Comparison of ENCODE assay signal across 8 mouse cellular contexts in the genomic region with DNA sequence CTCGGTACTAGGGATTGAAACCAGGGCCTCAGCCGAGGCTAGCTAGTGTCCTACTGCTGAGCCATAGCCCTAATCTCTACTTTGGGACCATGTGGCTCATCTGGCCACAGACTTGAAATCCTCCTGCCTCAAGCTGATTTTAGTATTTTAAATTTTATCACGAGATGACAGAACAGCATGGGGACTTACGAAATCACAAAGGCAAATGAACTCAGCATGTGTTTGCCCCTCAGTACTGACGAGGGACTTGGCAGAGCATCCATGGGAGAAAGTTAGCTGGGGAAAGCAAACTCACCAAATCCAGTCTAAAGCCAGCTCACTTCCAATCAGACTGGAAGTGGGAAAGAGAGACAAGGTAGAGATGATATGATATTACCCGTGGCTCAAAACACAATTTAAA. TPM values are rescaled to one million over a fixed set of nuclear protein-coding genes. Genes with fewer than 3 reads are reported as not detected.
"Had no signal": no experiment of that assay in that cellular context is flagged by ENCODE, and none has a peak within 500 bp of the region (broad histone marks: within the 10 kb centered on the region; RNA-seq: fewer than 3 reads in every experiment).

No protein-coding gene starts in this region.

- DNase-seq: kidney, postnatal 14 days; left cerebral cortex, postnatal 4 days; liver, embryonic 13.5 days; lung, adult 18-20 months; right cerebral cortex, adult 18-20 months; right cerebral cortex, postnatal 25 days; thymus, postnatal 4 days had no signal

RNA-seq across cellular contexts. Expression of gene Gldc, which starts 28.5 kb away (rescaled TPM):
- total RNA-seq: megakaryocyte-erythroid progenitor cell, adult 5-6 weeks had no signal
